Mouse (Mus musculus) spleen, postnatal 10 days (tissue): ENCODE measurements at regions not wholly inside any gene's neighbourhood (a gene's known extent, or its start where the extent isn't known, plus 50 kb on each side); places are given as distances from the start of the nearest gene placed in this dataset.

Experiments used
- DNase-seq, 2 experiments: peaks; one replicate each; pipeline ENCODE4 v3.0.0; 2021 to 2022; ENCODE audit warnings: low spot score in 2 of 2

DNA sequence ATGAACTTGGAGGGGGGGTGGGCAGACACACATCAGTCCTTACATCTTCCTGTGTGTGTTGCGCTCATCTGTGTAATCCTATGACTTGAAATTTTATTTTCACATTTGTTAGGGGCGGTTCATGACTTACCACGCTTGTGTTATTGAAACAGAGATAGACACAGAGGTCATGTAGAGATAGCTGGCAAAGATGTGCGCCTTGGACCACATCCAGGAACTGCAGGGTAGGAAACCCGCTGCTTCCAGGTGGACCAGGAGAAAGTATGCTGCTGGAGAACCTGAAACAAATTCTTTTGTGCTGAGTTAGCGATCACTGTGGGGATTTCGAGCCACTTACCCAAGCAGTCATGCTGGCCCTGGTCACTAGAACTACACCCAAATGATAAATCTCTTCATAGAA lies 89.1 kb downstream of the Kcnj2 start:
- no peak for DNase-seq

DNA sequence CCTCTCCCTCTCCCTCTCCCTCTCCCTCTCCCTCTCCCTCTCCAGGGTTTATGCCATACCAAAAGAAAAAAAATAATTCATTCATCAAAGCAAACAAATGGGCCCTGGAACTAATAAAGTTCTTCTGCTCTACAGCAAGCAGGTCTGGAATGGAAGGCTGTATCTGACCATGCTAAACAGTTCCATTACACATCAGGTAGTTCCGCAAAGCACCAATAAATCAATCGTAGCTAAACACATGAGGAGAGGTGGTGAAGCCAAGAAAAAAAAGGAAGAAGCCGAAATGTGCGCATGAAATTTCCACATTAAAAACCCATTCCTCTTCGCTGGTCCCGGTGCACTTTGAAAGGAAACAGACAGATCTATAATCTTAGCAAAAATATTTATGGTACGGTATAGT lies 89.8 kb downstream of the Kcnj2 start:
- DNase-seq: no peak

DNA sequence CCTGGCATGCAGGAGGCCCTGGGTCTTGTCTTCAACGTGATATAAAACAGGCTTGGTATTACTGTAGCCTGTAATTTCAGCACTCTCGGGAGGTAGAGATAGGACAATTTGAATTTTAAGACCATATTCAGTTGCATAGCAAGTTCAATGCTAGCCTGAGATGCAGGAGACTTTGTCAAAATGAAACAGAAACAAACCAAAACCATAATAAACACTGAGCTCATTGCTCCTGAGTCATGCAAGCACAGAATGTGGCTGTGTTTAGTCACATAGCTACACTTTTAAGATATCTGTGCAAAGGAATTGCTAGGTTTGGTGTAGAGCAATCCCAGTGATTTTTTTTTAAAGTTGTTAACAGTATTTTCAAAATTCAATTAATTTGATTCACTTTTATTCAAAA lies 93.3 kb downstream of the Kcnj2 start:
- DNase-seq: no peak

DNA sequence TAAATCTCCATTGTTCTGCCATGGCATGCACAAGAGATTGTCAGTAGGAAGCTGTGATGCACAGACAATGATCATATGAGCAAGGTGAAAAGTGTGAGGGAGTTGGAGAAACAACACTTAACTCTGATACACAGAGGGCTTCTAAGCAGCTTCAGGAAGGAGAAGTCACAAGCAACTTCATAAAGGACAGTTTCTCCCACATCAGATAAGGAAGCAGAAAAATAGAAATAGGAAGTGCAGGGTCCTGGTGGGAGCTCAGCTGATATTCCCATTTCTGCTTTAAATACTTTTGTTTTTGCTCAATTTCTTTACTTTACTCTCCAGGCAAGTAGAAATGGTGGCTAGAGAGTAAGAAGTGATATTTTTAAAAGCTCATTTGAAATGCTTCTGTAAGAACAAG lies 98.9 kb downstream of the Kcnj2 start:
- DNase-seq: no peak

DNA sequence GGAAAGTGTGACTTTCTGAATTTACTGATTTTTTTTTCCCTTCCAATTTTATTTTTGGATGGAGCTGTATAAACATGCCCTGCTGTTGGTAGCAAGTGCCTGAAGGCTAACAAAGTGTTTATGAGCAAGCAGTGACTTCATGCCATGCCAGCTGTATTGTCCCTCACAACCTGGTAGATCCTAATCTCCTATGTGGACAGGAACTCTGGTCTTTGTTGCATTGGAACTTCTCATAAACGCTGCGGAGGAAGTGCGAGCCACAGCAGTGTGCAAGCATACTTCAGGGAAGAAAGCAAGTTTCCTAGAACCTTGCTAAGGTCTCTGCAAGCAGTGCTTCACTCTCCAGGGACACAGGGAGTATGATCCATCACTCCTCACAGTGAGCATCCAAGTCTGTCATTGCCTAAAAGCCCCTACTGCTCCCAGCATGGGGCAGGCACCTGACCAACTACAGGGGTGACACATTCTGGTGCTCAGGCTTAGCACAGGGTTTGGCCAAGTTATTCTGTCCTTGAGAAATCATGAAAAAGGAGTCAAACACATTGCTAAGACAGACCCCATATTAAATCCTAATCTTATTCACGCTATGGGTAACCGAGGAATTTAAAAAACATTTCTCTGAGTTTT lies 104.3 kb downstream of the Kcnj2 start:
- no peak for DNase-seq

DNA sequence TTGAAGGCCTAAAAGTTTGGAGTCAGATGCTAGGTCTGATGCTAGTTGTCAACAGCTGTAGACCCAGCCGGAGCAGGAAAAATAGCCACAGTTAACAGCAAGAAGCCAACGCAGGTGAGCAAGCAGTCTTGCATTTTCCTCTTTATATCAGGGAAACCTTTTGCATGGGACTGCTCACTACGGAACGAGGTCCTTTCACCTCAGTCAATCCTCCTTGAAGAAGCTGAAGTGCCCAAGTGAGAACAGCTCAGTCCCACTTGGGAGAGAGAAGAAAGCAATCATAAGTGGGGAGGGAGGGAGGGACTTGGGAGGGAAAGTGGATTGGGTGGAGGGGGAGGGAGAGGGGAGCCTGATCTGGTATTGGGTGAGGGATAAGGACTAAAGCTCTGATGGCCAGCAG lies 107.6 kb downstream of the Kcnj2 start:
- DNase-seq: no peak

DNA sequence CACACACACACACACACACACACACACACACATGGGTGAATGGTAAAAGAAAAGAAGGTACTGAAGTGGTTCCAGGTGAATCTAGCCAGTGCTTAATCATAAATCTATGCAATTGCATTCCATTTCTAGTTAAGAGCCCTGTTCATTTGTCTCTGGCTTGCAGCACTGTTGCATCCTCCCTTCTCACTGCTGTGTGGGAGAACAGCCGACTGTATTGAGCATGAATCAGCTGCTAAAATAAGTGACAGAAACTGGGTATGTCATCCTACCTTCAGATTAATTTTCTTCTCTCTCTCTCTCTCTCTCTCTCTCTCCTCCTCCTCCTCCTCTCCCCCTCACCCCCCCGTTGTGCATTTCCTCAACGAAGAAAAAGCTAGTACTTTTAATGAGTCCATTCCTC lies 109.6 kb downstream of the Kcnj2 start:
- no peak for DNase-seq

DNA sequence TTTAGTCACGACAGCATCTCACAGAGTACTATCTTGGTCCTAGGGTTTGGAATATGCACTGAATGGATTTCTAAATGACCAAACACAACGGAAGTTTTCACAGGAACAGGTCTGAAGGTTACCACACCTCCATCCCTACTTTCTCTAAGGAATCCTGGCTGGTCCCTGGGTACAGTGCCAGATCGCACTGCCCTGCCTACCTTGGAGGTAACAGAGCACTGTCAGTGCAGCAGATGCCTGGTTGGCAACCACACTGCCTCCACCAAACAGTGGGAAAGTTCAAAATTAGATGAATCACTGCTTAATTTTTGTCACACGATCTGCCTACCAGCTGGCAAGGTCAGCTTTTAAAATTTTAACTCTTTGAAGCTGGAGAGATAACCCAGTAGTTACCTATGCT lies 111.6 kb downstream of the Kcnj2 start:
- no peak for DNase-seq

DNA sequence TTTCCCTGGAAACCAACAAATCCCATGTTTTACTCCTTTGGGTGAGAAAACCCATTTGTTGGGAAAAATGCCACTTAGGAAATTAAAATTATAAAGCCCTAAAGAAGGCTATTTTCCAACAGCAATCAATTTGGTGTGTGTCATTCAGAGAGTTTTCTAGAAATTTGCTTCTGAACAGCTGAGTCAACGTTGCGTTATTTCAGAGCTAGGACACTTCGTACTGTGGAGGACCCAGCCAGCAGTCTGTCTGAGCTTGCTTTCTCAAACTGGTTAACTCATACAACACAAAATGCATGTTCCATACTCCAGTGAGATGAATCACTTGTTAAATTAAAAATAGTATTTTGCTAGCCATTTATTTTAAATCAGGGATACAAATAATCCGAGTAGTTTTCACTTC lies 131.5 kb downstream of the Kcnj2 start:
- DNase-seq: no peak

DNA sequence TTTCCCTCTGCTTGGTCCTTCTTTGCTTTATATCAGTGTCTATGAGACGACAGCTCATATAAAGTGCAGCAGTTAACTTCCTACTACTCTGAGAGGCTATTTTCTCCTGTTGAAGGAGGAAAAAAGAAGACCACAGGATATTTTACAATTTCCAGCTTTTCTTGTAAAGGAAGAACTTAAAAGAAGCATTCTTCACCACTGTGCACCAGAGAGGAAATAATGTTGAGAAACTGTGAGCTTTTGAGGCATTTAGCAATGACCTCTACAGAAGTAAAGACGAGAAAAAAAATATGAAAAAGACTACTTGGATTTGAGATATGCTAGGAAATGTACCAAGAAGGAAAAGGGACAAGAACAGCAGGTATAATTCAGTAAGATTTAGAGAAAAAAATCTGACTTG lies 134.5 kb downstream of the Kcnj2 start:
- no peak for DNase-seq

DNA sequence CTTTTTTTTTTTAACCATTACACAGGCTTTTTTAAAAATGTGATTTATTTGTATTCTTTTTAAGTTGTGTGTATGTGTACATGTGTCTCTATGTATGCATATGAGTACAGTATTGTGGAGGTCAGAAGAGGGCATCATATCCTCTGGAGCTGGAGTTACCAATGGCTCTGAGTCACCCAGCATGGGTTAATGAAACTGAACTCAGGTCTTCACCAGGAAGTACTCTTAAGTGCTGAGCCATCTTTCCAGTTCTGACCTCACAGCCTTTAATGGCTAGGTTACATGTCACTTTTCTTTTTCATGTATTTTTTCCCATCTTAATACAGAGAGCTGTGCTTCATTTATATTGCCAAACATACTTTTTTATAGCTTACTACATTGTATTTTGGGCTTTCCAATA lies 136.8 kb downstream of the Kcnj2 start:
- no peak for DNase-seq

DNA sequence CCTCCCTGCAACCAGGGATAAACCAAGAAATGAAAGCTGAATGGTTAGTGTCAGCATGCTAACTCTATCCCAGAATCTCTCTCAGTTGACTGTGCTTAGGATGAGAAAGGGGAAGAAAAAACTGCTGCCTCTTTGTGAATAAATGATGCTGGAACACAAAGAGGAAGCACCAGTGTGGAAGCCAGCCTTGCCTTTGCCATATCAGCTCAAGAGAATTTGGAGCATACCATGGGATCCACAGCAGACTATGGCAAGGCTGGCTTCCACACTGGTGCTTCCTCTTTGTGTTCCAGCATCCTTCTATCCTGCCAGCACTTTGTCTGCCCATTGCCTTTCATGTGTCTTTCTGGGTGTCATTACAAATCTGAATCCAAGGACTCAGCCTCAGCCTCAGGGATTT lies 144.6 kb downstream of the Kcnj2 start:
- no peak for DNase-seq

DNA sequence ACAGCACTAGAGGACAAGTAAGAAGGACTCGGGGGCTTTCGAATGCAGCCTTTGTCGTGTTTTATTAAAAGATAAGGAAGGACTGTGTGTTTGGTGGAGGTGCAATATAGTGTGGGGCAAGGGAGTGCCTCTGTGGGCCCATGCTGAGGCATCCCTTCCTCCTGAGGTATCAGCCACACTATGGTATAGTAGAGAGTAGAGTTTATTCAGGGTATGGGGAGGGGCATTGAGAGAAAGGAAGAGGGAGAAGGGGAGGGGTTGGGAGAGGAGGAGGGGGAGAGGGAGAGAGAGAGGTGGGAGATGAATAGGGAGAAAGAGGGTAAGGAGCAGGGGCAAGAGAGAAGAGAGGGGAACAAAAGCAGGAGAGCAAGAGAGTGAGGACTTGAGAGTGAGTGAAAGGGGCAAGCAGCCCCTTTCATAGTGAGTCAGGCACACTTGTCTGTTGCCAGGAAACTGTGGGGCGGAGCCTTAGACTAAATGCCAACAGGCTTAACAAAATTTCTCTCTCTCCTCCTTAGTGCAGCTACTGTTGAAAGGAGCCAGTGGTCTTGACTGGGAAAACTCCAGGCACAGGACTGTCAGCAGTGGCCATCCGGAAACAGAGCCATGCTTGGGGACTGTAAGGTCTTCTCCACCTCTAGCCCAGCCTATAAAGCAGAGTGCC lies 146.2 kb downstream of the Kcnj2 start:
- DNase-seq: no peak

DNA sequence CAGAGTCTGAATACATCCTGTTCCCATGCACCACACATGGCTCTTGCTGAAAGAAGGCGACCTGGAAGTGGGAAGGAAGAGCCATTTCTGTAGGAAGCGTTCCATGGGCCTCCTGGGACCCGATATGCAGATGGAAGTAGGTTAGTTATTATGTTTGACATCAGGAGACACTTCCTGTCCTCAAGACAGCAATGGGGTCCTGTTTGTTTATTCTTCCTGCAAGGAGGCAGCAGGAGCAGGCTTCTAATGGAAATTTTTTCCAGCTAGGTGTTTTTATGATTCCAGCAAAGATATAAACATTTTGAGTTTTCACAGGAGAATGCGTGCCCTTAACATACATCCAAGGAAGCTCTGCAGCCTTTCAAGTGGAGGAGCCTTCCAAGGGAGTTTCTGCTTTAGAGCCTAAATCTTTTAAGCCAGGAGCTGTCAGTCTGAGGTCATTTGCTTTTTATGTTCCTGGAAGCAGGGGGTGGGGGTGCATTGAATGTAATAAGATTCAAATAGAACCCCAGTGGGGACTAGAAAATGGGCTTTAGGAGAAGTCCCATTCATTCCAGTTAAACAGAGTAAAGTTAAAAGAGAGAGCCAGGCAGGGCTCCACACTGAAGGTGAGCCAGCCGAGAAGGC lies 146.9 kb downstream of the Kcnj2 start:
- DNase-seq: no peak

DNA sequence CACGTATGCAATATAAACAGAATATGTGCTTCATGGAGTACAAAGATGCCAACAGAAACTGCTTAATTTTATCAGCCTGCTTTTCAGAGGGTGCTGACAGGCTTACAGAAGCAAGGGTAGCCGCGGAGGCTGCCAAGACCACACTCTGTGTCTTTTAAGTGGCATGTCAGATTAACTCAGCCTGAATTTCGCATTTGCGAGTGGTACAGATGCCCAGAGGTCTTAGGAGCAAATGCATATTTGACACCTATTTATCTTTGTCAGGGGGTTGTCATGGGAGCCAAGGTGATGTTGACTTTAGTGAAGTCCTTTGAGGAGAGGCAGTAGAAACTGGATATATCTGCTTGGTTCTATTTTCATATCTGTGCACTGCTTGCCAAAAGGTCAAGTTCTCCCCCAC lies 149.0 kb downstream of the Kcnj2 start:
- no peak for DNase-seq

DNA sequence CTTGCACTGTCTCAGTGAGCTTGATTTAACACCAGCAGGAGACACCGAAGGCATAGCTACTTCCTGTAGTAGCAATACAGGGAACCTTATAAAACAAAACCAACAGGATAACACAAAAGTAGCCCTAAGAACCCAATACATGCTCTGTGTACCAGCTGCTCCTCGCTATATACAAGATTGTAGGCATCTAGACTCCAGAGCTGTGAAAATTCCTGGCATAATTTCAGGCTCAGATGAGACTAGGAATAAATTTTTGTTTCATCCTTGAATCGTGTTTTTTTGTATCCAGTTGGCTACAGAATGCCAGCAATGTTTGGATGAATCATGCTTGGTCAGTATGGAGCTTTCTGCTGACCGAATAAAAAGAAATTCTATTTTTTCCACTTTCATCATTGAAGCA lies 157.9 kb downstream of the Kcnj2 start:
- DNase-seq: no peak

DNA sequence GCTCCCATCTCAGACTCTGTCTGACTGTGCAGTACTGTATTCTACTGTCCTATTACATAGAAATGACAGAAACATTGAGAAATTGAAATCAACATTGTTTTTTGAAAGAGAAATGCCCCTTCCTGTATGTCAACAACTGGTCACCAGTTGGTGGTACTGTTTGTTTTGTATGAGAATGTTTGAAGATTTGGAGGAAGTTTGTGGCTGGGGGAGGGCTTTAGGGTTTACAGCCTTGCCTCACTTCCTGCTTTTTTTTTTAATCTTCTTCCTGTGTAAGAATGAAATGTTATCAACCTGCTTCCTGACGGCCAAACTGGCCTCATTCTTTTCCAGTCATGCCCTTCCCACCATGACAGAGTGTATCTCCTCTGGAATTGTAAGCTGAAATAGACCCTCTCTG lies 161.3 kb downstream of the Kcnj2 start:
- no peak for DNase-seq

DNA sequence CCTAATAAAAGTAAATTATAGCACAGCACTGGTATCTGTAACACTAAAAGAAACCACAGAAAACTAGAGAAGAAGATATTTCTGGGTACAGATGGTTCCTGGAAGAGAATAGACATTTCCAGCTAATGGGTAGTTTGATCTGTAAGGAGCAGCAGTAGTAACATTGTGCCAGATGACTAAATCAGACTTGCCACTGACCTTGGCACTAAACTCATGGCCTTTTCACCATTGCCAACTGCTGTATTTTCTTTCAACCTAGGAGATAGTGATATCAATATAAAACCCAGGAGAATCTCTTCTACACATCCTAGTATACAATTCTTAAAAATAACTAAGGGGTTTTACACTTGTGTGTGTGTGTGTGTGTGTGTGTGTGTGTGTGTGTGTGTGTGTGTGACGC lies 170.8 kb downstream of the Kcnj2 start:
- no peak for DNase-seq

DNA sequence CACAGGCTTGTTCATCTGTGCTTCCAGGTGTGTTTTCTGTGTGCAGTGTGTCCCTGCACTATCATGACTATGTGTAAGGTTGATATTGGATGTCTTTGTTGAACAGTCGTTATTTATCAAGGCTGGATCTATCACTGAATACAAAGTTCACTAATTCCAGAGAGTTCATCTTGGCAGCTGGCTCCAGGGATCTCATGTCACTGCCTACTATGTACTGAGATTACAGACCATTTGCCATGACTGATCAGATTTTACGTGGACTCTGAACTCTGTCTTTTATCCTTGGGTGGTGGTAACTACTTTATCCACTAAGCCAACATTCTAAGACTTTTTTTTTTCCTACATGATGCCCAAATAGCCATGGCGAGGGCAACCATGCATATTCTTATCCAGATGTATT lies 173.8 kb downstream of the Kcnj2 start:
- no peak for DNase-seq

DNA sequence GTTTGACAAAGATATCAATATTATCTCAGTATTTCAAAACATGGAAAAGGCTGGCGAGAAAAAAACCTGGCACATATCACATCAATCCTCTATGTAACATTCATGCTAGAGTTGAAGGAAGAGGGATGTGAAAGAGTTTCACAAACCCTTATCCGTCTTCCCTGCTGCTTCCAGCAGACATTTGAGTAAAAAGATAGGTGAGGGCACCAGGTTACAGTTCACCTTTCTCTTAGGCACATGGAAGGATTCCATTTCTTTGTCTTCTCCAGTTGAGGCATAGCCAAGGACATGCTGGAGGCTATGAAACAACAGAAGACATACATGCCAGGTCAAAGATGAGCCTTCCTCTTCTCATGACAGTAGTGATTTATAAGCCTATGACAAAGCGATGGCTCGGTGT lies 186.3 kb downstream of the Kcnj2 start:
- no peak for DNase-seq

DNA sequence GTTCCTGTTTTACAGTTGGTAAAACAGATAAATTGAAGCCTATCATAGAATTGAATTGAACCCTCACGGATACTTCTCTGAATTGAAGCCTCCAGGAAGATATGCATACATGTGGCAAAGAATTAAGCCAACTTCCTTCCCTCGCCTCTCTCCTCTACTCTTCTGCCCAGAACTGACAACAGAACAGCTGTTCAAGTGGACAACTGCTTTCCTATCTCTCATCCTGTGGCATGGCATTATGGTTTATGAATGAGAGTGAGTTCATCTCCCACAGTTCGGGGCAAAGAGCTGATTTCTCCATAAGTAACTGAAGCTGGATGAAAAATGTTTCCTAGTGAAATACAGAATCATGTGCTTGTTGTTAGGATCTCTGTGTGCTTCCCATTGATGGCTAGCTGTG lies 190.6 kb downstream of the Kcnj2 start:
- DNase-seq: no peak

DNA sequence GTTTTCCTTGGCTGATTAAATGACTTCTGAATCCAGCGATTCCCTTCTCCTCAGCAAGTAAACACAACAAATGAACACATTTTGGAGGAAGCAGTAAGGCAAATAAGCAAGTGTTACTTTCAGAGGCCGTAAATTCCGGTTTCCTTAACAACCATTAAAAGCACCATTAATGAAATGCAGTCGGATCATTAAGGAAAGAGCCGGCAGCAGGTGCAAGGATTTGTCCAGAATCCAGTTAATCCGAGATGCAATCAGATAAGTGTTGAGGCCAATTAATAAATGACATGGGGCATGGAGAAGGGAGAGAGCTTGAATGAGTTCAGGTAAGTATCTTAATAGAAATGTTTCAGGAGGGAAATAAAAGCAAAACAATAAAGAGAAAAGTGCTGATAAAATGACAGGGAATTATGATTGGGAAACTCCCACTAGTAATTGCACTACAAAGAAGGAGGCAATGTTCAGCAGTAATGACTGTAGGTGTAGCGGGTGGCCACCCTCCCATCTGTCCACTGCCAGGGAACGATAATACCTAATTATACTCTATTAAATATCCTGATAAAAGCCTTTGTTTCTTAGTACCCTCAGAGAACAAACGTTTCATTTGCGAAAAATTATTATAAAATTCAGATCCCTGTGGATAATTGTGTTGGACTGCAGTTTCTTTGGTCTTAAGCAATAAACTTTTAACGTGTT lies 194.9 kb downstream of the Kcnj2 start:
- no peak for DNase-seq

DNA sequence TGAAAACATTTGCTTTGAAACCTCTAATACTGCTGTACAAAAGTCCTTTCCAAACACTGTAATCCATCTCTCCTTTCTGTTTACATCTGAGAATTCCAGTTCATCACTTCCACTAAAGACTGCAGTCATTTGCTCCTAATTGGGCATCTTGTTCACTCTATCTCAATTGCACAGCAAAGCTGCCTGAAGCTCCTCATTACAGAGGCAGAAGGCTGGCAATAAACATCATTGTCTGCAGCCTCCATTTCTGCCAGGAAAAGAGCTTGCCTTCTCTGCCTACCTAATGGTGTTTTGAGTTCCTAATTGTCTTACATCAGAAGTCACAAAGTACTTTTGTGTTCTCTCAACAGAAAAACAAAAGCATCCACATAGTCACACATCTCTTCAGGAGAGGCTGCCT lies 207.7 kb downstream of the Kcnj2 start:
- DNase-seq: no peak
